Mouse (Mus musculus) stomach, embryonic 16.5 days (tissue): ENCODE data around the gene Mansc4. TPM values are rescaled to one million over a fixed set of nuclear protein-coding genes. Genes with fewer than 3 reads are reported as not detected.

Source experiments
- ATAC-seq: fragments of 200-750 bp; cut with Nextera tagmentation; 2 replicates; pipeline ENCODE4 v1.8.0; 2017; ENCODE audit warnings: moderate number of reproducible peaks, moderate TSS enrichment; ENCODE audit not compliant: insufficient read depth, low FRiP score
- H3K27ac ChIP-seq: fragments of 300-500 bp; sonication (generic); 2 replicates; pipeline ENCODE4 v1.5.1; 2014; ENCODE audit warnings: low read length
- H3K27me3 ChIP-seq: fragments of 300-500 bp; sonication (generic); 2 replicates; pipeline ENCODE4 v1.6.1; 2014; ENCODE audit warnings: low read length, control low read depth, mixed read lengths; ENCODE audit not compliant: control insufficient read depth, insufficient read depth
- H3K36me3 ChIP-seq: fragments of 300-500 bp; sonication (generic); 2 replicates; pipeline ENCODE4 v1.6.1; 2014; ENCODE audit warnings: low read length; ENCODE audit not compliant: control insufficient read depth, insufficient read depth
- H3K4me1 ChIP-seq: fragments of 300-500 bp; sonication (generic); 2 replicates; pipeline ENCODE4 v1.6.1; 2014; ENCODE audit warnings: low read length, control low read depth, mixed read lengths; ENCODE audit not compliant: control insufficient read depth, insufficient read depth
- H3K4me2 ChIP-seq: fragments of 300-500 bp; sonication (generic); 2 replicates; pipeline ENCODE4 v1.6.1; 2014; ENCODE audit warnings: low read depth, low read length, mixed read lengths
- H3K4me3 ChIP-seq: fragments of 300-500 bp; sonication (generic); replicated peaks from 2 replicates; pipeline ENCODE4 v1.5.1; 2014; ENCODE audit warnings: mild to moderate bottlenecking, low read length
- H3K9ac ChIP-seq: fragments of 300-500 bp; sonication (generic); 2 replicates; pipeline ENCODE4 v1.6.1; 2014; ENCODE audit warnings: low read length
- H3K9me3 ChIP-seq: fragments of 300-500 bp; sonication (generic); replicated peaks from 2 replicates; pipeline ENCODE4 v1.6.1; 2016; ENCODE audit warnings: low read length, control low read depth; ENCODE audit not compliant: control insufficient read depth
- WGBS: fragments of 180-500 bp; shearing (Covaris S2); extraction: QIAGEN DNeasy Blood & Tissue Kit; methylation state at CpG from one replicate; pipeline ENCODE4 v1.1.7; 2014; 5-methylcytosine and 5-hydroxymethylcytosine counted together
- polyA plus RNA-seq: library from polyadenylated mRNA; unstranded; fragments of >200 nt; fragmentation: Nextera tagmentation; extraction: Ambion mirVana; gene quantifications from 2 replicates; pipeline ENCODE4 v1.2.1, GENCODE M21; 2015

Gene Mansc4
- polyA plus RNA-seq, 1 experiment from 2014 or later, result 2.6 TPM

- H3K9ac ChIP-seq, result no peak overlapping the region
- H3K36me3 ChIP-seq, result no peaks in the 10 kb centered on the region
- WGBS, result 80% methylated on average over 5 of the region's 5 CpGs
- no peaks in the 10 kb centered on the region for H3K9me3 ChIP-seq
- H3K4me1 ChIP-seq, result peaks cover 11% of the 10 kb centered on the region
- H3K4me3 ChIP-seq, result no peak overlapping the region
- no peaks in the 10 kb centered on the region for H3K27me3 ChIP-seq
- ATAC-seq, result no peak
- H3K27ac ChIP-seq, result no peak overlapping the region
- H3K4me2 ChIP-seq, result no peak overlapping the region; the same call in 1 of the 2 replicates
These were observed 3.4 kb upstream of the Mansc4 start for GRCm38 (mm10) chr6:147090191-147090590.

GRCm38 (mm10) chr6:147088517-147088916, 1.7 kb upstream of the Mansc4 start:
- Histone ChIP-seq H3K4me1 (peaks cover 11% of the 10 kb centered on the region), H3K9ac (no peak overlapping the region), H3K9me3 (no peaks in the 10 kb centered on the region), H3K27me3 (no peaks in the 10 kb centered on the region), H3K4me2 (no peak overlapping the region), H3K27ac (no peak overlapping the region), H3K4me3 (no peak overlapping the region), H3K36me3 (no peaks in the 10 kb centered on the region)
- ATAC-seq, result no peak
- 77% methylated on average over 3 of the region's 3 CpGs for WGBS

DNA sequence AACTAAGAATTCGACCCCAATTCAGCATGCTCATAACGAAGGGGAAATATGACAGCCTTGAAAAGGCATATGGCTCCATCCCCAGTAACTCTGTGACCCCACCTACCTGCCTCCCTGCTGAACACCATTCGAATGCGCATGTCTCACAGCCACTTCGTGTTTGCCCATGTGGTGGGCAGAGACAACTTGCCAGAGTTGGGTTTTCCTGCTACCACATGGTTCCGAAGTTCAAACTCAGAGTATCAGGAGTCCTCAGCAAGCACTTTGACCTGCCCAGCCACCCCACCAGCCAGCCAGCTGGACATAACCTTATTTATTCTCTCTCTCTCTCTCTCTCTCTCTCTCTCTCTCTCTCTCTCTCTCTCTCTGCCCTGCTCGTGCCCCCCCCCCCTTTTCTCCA, 904 bp upstream of the Mansc4 start:
- Histone ChIP-seq H3K9ac (no peak overlapping the region), H3K9me3 (no peaks in the 10 kb centered on the region)
- WGBS, result 47% methylated on average over 7 of the region's 7 CpGs

GRCm38 (mm10) chr6:147085398-147086040, 1.3 kb downstream of the Mansc4 start:
- 0 out of 2 replicates have a peak, but pooled peaks cover 1% of the 10 kb centered on the region for H3K4me1 ChIP-seq
- 58% methylated on average over 7 of the region's 7 CpGs for WGBS
- no peaks in the 10 kb centered on the region for H3K9me3 ChIP-seq
- no peak overlapping the region for H3K27ac ChIP-seq
- no peak overlapping the region for H3K9ac ChIP-seq
- no peaks in the 10 kb centered on the region for H3K36me3 ChIP-seq
- no peak overlapping the region for H3K4me2 ChIP-seq
- H3K27me3 ChIP-seq, result no peaks in the 10 kb centered on the region
- H3K4me3 ChIP-seq, result no peak overlapping the region
- no peak for ATAC-seq

More for the DNA sequence above, 904 bp upstream of the Mansc4 start:
- H3K4me1 ChIP-seq, result peaks cover 10% of the 10 kb centered on the region
- H3K4me3 ChIP-seq, result no peak overlapping the region
- H3K36me3 ChIP-seq, result no peaks in the 10 kb centered on the region
- no peaks in the 10 kb centered on the region for H3K27me3 ChIP-seq
- no peak overlapping the region for H3K4me2 ChIP-seq
- no peak overlapping the region for H3K27ac ChIP-seq
- ATAC-seq, result no peak

DNA sequence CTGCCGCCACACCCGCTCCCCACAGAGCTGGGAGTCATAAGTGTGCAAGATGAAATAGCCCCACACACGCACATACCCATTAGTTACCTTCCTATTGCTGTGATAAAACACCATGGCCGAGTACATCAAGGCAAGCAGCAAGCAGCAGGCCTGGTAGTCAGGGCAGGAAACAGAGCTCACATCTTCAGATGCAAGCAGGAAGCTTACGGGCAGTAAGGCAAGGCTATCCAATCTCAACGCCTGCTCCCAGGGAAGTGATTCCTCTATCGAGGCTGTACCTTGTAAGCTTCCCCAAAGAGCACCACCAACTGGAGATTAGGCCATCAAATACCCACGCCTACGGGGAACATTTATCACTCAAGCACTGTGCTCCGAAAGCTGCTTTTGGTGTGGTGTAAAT, 6.9 kb downstream of the Mansc4 start:
- no peak for ATAC-seq
- WGBS, result 90% methylated on average over 10 of the region's 10 CpGs

DNA sequence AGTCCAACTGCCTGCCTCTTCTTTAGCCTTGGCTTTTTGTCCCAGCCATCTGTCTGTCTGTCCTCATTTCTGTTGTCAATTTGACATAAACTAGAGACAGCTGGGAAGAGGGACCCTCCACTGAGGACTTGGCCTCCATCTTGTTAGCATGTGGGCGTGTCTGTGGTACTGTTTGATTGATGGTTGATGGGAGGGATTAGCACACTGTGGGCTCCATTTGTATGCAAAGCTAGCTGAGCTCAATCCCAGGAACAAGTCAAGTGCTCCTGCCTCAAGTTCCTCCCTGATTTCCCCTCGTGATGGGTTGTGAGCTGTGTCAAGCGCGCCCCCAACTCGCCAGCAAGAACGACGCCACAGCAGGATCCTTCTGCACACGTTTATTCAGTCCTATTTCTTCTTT, 10.0 kb downstream of the Mansc4 start:
- H3K27ac ChIP-seq, result no peak overlapping the region
- 81% methylated on average over 8 of the region's 8 CpGs for WGBS
- ATAC-seq, result no peak
- H3K27me3 ChIP-seq, result no peaks in the 10 kb centered on the region
- H3K36me3 ChIP-seq, result no peaks in the 10 kb centered on the region; the same call in 1 of the 2 replicates
- H3K4me1 ChIP-seq, result no peaks in the 10 kb centered on the region; the same call in none of the 2 replicates
- no peak overlapping the region for H3K4me3 ChIP-seq
- H3K9me3 ChIP-seq, result no peaks in the 10 kb centered on the region
- H3K9ac ChIP-seq, result no peak overlapping the region
- no peak overlapping the region for H3K4me2 ChIP-seq

More for the DNA sequence above, 6.9 kb downstream of the Mansc4 start:
- H3K4me3 ChIP-seq, result no peak overlapping the region
- H3K9me3 ChIP-seq, result no peaks in the 10 kb centered on the region
- H3K27me3 ChIP-seq, result no peaks in the 10 kb centered on the region
- no peaks in the 10 kb centered on the region for H3K36me3 ChIP-seq
- H3K9ac ChIP-seq, result no peak overlapping the region
- H3K27ac ChIP-seq, result no peak overlapping the region
- no peaks in the 10 kb centered on the region; the same call in 1 of the 2 replicates for H3K4me1 ChIP-seq
- H3K4me2 ChIP-seq, result no peak overlapping the region

DNA sequence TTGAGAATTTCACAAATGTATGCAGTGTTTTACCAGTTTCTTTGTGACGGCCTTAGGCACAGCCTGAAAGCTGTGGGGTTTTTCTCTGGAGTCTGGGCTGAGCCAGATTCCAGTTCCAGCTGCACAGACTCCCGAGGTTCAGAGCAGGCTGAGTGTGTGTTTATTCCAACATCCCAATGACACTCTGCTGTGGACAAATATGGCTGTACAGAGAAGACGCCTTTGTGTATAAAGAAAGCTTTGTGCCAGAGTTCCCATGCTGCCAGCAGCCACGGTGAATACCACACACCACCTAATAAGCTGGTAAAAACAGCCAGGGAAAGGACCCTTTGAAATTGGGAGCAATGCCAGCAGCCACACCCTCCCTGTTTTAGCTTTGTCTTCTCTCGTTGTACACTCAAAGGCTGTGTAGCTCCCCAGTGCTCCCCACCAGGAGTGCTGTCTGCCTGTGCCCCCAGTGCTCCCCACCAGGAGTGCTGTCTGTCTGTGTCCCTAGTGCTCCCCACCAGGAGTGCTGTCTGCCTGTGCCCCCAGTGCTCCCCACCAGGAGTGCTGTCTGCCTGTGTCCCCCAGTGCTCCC, 10.9 kb downstream of the Mansc4 start:
- 30% methylated on average over 5 of the region's 5 CpGs for WGBS
- H3K27ac ChIP-seq, result peak overlapping the region; percentile 86
- ATAC-seq, result peak; percentile 83

GRCm38 (mm10) chr6:147064944-147065261, 21.9 kb downstream of the Mansc4 start:
- no peak overlapping the region for H3K4me3 ChIP-seq
- H3K9ac ChIP-seq, result no peak overlapping the region
- no peak overlapping the region for H3K4me2 ChIP-seq
- no peak for ATAC-seq
- H3K4me1 ChIP-seq, result 0 out of 2 replicates have a peak, but pooled peaks cover 6% of the 10 kb centered on the region
- no peaks in the 10 kb centered on the region for H3K9me3 ChIP-seq
- no peaks in the 10 kb centered on the region for H3K27me3 ChIP-seq
- 88% methylated on average over 6 of the region's 6 CpGs for WGBS
- H3K36me3 ChIP-seq, result peaks cover 3% of the 10 kb centered on the region; the same call in 1 of the 2 replicates
- H3K27ac ChIP-seq, result no peak overlapping the region

More for the DNA sequence above, 10.9 kb downstream of the Mansc4 start:
- no peaks in the 10 kb centered on the region; the same call in none of the 2 replicates for H3K4me1 ChIP-seq
- H3K9me3 ChIP-seq, result no peaks in the 10 kb centered on the region
- no peak overlapping the region for H3K4me2 ChIP-seq
- no peak overlapping the region for H3K4me3 ChIP-seq
- H3K9ac ChIP-seq, result no peak overlapping the region
- H3K27me3 ChIP-seq, result no peaks in the 10 kb centered on the region
- no peaks in the 10 kb centered on the region; the same call in 1 of the 2 replicates for H3K36me3 ChIP-seq

- Histone ChIP-seq H3K9ac (no peak overlapping the region), H3K27me3 (no peaks in the 10 kb centered on the region), H3K9me3 (no peaks in the 10 kb centered on the region), H3K27ac (no peak overlapping the region), H3K4me3 (no peak overlapping the region), H3K36me3 (peaks cover 3% of the 10 kb centered on the region; the same call in 1 of the 2 replicates), H3K4me1 (0 out of 2 replicates have a peak, but pooled peaks cover 6% of the 10 kb centered on the region), H3K4me2 (no peak overlapping the region)
- WGBS, result 89% methylated on average over 10 of the region's 10 CpGs
- no peak for ATAC-seq
These were observed 22.4 kb downstream of the Mansc4 start for GRCm38 (mm10) chr6:147064226-147064943.
